In the genomic region with DNA sequence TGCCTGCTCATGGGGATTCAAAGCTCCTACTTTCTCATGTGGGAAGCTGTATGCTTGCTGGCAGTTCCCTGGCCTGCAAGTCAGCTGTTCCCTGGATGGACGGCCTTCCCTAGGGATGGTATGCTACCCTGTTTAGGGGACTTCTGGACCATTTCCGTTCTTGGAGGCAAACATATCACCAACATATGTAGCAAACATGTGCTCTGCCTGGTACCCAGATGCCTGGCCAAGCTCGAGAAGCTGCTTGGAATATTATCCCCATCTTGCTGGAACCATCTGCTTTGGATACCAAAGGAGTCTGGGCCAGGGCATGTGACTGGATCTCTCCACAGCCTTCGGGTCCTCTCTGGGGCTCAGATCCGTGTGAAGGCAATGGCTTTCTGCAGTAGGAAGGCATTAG, we compare ENCODE assay signal across 19 mouse cellular contexts. TPM values are rescaled to one million over a fixed set of nuclear protein-coding genes. Genes with fewer than 3 reads are reported as not detected.
DNase-seq lines count a peak whose midpoint lies in the region; ATAC-seq lines count a peak whose summit lies in the region.
"Had no signal": no experiment of that assay in that cellular context is flagged by ENCODE, and none has a peak within 500 bp of the region (broad histone marks: within the 10 kb centered on the region; RNA-seq: fewer than 3 reads in every experiment).

No protein-coding gene starts in this region.

- no peaks in the 10 kb centered on the region for H3K27me3 ChIP-seq in hindbrain, embryonic 11.5 days (ENCODE audit: control insufficient read depth, insufficient read depth, low read length)
- no peaks in the 10 kb centered on the region for H3K27me3 ChIP-seq in hindbrain, embryonic 14.5 days (ENCODE audit: control insufficient read depth, insufficient read depth, low read length)
- no peaks in the 10 kb centered on the region for H3K27me3 ChIP-seq in midbrain, embryonic 11.5 days (ENCODE audit: control insufficient read depth, insufficient read depth, low read length)
- H3K27me3 ChIP-seq in midbrain, embryonic 16.5 days (ENCODE audit: control insufficient read depth, insufficient read depth, low read depth, low read length): no peaks in the 10 kb centered on the region; the same call in 1 of the 2 replicates
- peaks cover 7% of the 10 kb centered on the region; the same call in 1 of the 2 replicates for H3K27me3 ChIP-seq in embryonic facial prominence, embryonic 12.5 days
- no peaks in the 10 kb centered on the region for H3K27me3 ChIP-seq in intestine, embryonic 16.5 days (replicated peaks; ENCODE audit: control insufficient read depth, insufficient read depth, low read length)
- H3K27me3 ChIP-seq: hindbrain, embryonic 12.5 days; liver, embryonic 13.5 days had no signal

- H3K9me3 ChIP-seq in hindbrain, embryonic 11.5 days (ENCODE audit: control insufficient read depth, low read length): no peaks in the 10 kb centered on the region
- no peaks in the 10 kb centered on the region for H3K9me3 ChIP-seq in hindbrain, embryonic 14.5 days (ENCODE audit: control insufficient read depth, low read length)
- no peaks in the 10 kb centered on the region for H3K9me3 ChIP-seq in midbrain, embryonic 11.5 days (ENCODE audit: control insufficient read depth, low read length)
- H3K9me3 ChIP-seq in midbrain, embryonic 16.5 days (replicated peaks; ENCODE audit: control insufficient read depth, low read length, poor library complexity, severe bottlenecking): no peaks in the 10 kb centered on the region
- H3K9me3 ChIP-seq in embryonic facial prominence, embryonic 12.5 days: no peaks in the 10 kb centered on the region
- H3K9me3 ChIP-seq in intestine, embryonic 16.5 days (ENCODE audit: control insufficient read depth, low read length): no peaks in the 10 kb centered on the region
- H3K9me3 ChIP-seq: intestine, embryonic 15.5 days; liver, embryonic 13.5 days; midbrain, embryonic 13.5 days had no signal

- H3K36me3 ChIP-seq in hindbrain, embryonic 11.5 days (ENCODE audit: control insufficient read depth, insufficient read depth, low read length): no peaks in the 10 kb centered on the region
- H3K36me3 ChIP-seq in hindbrain, embryonic 14.5 days (replicated peaks; ENCODE audit: control insufficient read depth, insufficient read depth): no peaks in the 10 kb centered on the region
- H3K36me3 ChIP-seq in midbrain, embryonic 11.5 days (ENCODE audit: control insufficient read depth, insufficient read depth, low read length): no peaks in the 10 kb centered on the region
- no peaks in the 10 kb centered on the region for H3K36me3 ChIP-seq in midbrain, embryonic 16.5 days (ENCODE audit: control insufficient read depth, insufficient read depth, low read length)
- no peaks in the 10 kb centered on the region for H3K36me3 ChIP-seq in embryonic facial prominence, embryonic 12.5 days
- H3K36me3 ChIP-seq in intestine, embryonic 16.5 days (ENCODE audit: control insufficient read depth, insufficient read depth, low read length): no peaks in the 10 kb centered on the region
- H3K36me3 ChIP-seq: hindbrain, embryonic 12.5 days; intestine, embryonic 15.5 days; kidney, embryonic 15.5 days; liver, embryonic 13.5 days; midbrain, embryonic 13.5 days had no signal

- DNase-seq in hindbrain, embryonic 11.5 days (ENCODE audit: low spot score): peak; percentile 9
- no peak for DNase-seq in hindbrain, embryonic 14.5 days (ENCODE audit: low spot score)
- DNase-seq in midbrain, embryonic 11.5 days (ENCODE audit: low spot score, missing footprints): peak; percentile 82
- DNase-seq in forelimb bud, embryonic 11.5 days (ENCODE audit: low read depth, low spot score): peak; percentile 28
- DNase-seq: adrenal gland, postnatal 36 days; cerebellum, adult 8-10 months; heart, postnatal 10 days; liver, embryonic 13.5 days; lung, embryonic 14.5 days had no signal

- H3K27ac ChIP-seq in hindbrain, embryonic 11.5 days (ENCODE audit: low read depth, low read length): no peak overlapping the region
- H3K27ac ChIP-seq in hindbrain, embryonic 14.5 days: no peak overlapping the region
- no peak overlapping the region for H3K27ac ChIP-seq in midbrain, embryonic 11.5 days (ENCODE audit: low read depth, low read length)
- H3K27ac ChIP-seq in midbrain, embryonic 16.5 days (ENCODE audit: low read length): no peak overlapping the region
- peak overlapping the region; percentile 30; the same call in 1 of the 2 replicates for H3K27ac ChIP-seq in embryonic facial prominence, embryonic 12.5 days
- no peak overlapping the region for H3K27ac ChIP-seq in intestine, embryonic 16.5 days (ENCODE audit: low read length)
- H3K27ac ChIP-seq: hindbrain, embryonic 12.5 days; intestine, embryonic 15.5 days; kidney, embryonic 15.5 days; liver, embryonic 13.5 days; midbrain, embryonic 13.5 days; stomach, postnatal 0 days had no signal

- no peak overlapping the region for H3K4me2 ChIP-seq in hindbrain, embryonic 11.5 days (replicated peaks; ENCODE audit: low read depth, low read length)
- no peak overlapping the region for H3K4me2 ChIP-seq in hindbrain, embryonic 14.5 days (replicated peaks)
- no peak overlapping the region for H3K4me2 ChIP-seq in midbrain, embryonic 11.5 days
- H3K4me2 ChIP-seq in midbrain, embryonic 16.5 days (ENCODE audit: low read length): no peak overlapping the region
- H3K4me2 ChIP-seq in embryonic facial prominence, embryonic 12.5 days (replicated peaks): no peak overlapping the region
- no peak overlapping the region for H3K4me2 ChIP-seq in intestine, embryonic 16.5 days (ENCODE audit: low read depth, low read length)
- H3K4me2 ChIP-seq: heart, embryonic 11.5 days; hindbrain, embryonic 12.5 days; intestine, embryonic 15.5 days; kidney, embryonic 15.5 days; liver, embryonic 13.5 days; lung, embryonic 14.5 days; midbrain, embryonic 13.5 days had no signal

- no peak overlapping the region for H3K9ac ChIP-seq in hindbrain, embryonic 11.5 days (ENCODE audit: low read depth, low read length)
- H3K9ac ChIP-seq in hindbrain, embryonic 14.5 days: no peak overlapping the region
- no peak overlapping the region for H3K9ac ChIP-seq in midbrain, embryonic 11.5 days (ENCODE audit: low read length)
- H3K9ac ChIP-seq in midbrain, embryonic 16.5 days (ENCODE audit: low read depth, low read length): no peak overlapping the region
- H3K9ac ChIP-seq in embryonic facial prominence, embryonic 12.5 days: no peak overlapping the region
- H3K9ac ChIP-seq in intestine, embryonic 16.5 days (ENCODE audit: low read depth, low read length): no peak overlapping the region
- H3K9ac ChIP-seq: hindbrain, embryonic 12.5 days; intestine, embryonic 15.5 days; kidney, embryonic 15.5 days; liver, embryonic 13.5 days; lung, embryonic 14.5 days; midbrain, embryonic 13.5 days had no signal

- no peak overlapping the region for H3K4me3 ChIP-seq in hindbrain, embryonic 11.5 days (ENCODE audit: low read depth, low read length)
- no peak overlapping the region for H3K4me3 ChIP-seq in hindbrain, embryonic 14.5 days (replicated peaks; ENCODE audit: low read length)
- H3K4me3 ChIP-seq in midbrain, embryonic 11.5 days (ENCODE audit: low read depth, low read length): no peak overlapping the region
- no peak overlapping the region for H3K4me3 ChIP-seq in midbrain, embryonic 16.5 days (ENCODE audit: low read depth, low read length)
- no peak overlapping the region for H3K4me3 ChIP-seq in embryonic facial prominence, embryonic 12.5 days
- no peak overlapping the region for H3K4me3 ChIP-seq in intestine, embryonic 16.5 days (ENCODE audit: low read length)
- H3K4me3 ChIP-seq: hindbrain, embryonic 12.5 days; intestine, embryonic 15.5 days; kidney, embryonic 15.5 days; liver, embryonic 13.5 days; midbrain, embryonic 13.5 days; myocyte had no signal

- WGBS in hindbrain, embryonic 11.5 days: 64% methylated on average over 5 of the region's 5 CpGs
- WGBS in hindbrain, embryonic 14.5 days: 75% methylated on average over 5 of the region's 5 CpGs
- 74% methylated on average over 5 of the region's 5 CpGs for WGBS in midbrain, embryonic 11.5 days
- 71% methylated on average over 5 of the region's 5 CpGs for WGBS in midbrain, embryonic 16.5 days
- 50% methylated on average over 5 of the region's 5 CpGs for WGBS in embryonic facial prominence, embryonic 12.5 days
- WGBS in intestine, embryonic 16.5 days: 70% methylated on average over 5 of the region's 5 CpGs

- no peaks in the 10 kb centered on the region; the same call in 1 of the 2 replicates for H3K4me1 ChIP-seq in hindbrain, embryonic 11.5 days (replicated peaks; ENCODE audit: control insufficient read depth, insufficient read depth, low read length)
- H3K4me1 ChIP-seq in hindbrain, embryonic 14.5 days (replicated peaks; ENCODE audit: control insufficient read depth, insufficient read depth, low read length): 0 out of 2 replicates have a peak, but pooled peaks cover 6% of the 10 kb centered on the region
- H3K4me1 ChIP-seq in midbrain, embryonic 11.5 days (ENCODE audit: control insufficient read depth, insufficient read depth, low read length): 0 out of 2 replicates have a peak, but pooled peaks cover 4% of the 10 kb centered on the region
- peaks cover 11% of the 10 kb centered on the region; the same call in 1 of the 2 replicates for H3K4me1 ChIP-seq in midbrain, embryonic 16.5 days (ENCODE audit: control insufficient read depth, insufficient read depth, low read length)
- H3K4me1 ChIP-seq in embryonic facial prominence, embryonic 12.5 days: peaks cover 55% of the 10 kb centered on the region
- peaks cover 2% of the 10 kb centered on the region; the same call in 1 of the 2 replicates for H3K4me1 ChIP-seq in intestine, embryonic 16.5 days (ENCODE audit: control insufficient read depth, insufficient read depth, low read length)
- H3K4me1 ChIP-seq: liver, embryonic 13.5 days had no signal

- no peak for ATAC-seq in hindbrain, embryonic 11.5 days (ENCODE audit: low FRiP score)
- ATAC-seq in hindbrain, embryonic 14.5 days (ENCODE audit: low FRiP score): no peak
- no peak for ATAC-seq in midbrain, embryonic 11.5 days (ENCODE audit: low FRiP score)
- ATAC-seq in midbrain, embryonic 16.5 days: no peak
- no peak for ATAC-seq in embryonic facial prominence, embryonic 12.5 days (ENCODE audit: insufficient number of reproducible peaks, insufficient read depth, low FRiP score, low TSS enrichment)
- no peak for ATAC-seq in intestine, embryonic 16.5 days
- ATAC-seq: intestine, embryonic 15.5 days; midbrain, embryonic 13.5 days had no signal

RNA-seq across cellular contexts. Expression of gene Irx3, which starts 52.5 kb away (rescaled TPM):
- 26.2 and 28.1 TPM in 2 replicates for polyA plus RNA-seq in hindbrain, embryonic 11.5 days (2014; fragmentation: Nextera tagmentation; extraction: Ambion mirVana)
- polyA plus RNA-seq in hindbrain, embryonic 14.5 days (2014; fragmentation: Nextera tagmentation; extraction: Ambion mirVana): 10.4 and 12.9 TPM in 2 replicates
- 38.7 and 45.1 TPM in 2 replicates for polyA plus RNA-seq in midbrain, embryonic 11.5 days (2014; fragmentation: Nextera tagmentation; extraction: Ambion mirVana)
- 16.2 and 16.9 TPM in 2 replicates for polyA plus RNA-seq in midbrain, embryonic 16.5 days (2015; fragmentation: Nextera tagmentation; extraction: Ambion mirVana)
- 35.0 and 46.7 TPM in 2 replicates for polyA plus RNA-seq in embryonic facial prominence, embryonic 12.5 days (2016; fragmentation: Nextera tagmentation; extraction: Ambion mirVana)
- 0.28 and 0.49 TPM in 2 replicates for polyA plus RNA-seq in intestine, embryonic 16.5 days (2015; fragmentation: Nextera tagmentation; extraction: Ambion mirVana)
